Mouse (Mus musculus) embryonic facial prominence, embryonic 13.5 days (tissue): Measurements from ENCODE around the gene Tspan11. TPM values are rescaled to one million over a fixed set of nuclear protein-coding genes. Genes with fewer than 3 reads are reported as not detected.

Experiments used
- polyA plus RNA-seq: library from polyadenylated mRNA; unstranded; fragments of >200 nt; fragmentation: Nextera tagmentation; extraction: Ambion mirVana; gene quantifications from 2 replicates; pipeline ENCODE4 v1.2.1, GENCODE M21; 2015

Gene Tspan11
- polyA plus RNA-seq, 1 experiment from 2014 or later = 30.3 TPM

Other genes starting within 250 kb of the Tspan11 start
- gene Prmt8, start 118.1 kb upstream of the Tspan11 start, polyA plus RNA-seq = 0.60 and 1.7 TPM in 2 replicates